Mouse (Mus musculus) forebrain, postnatal 0 days (tissue): ENCODE data around the gene Itga7. TPM values are rescaled to one million over a fixed set of nuclear protein-coding genes. Genes with fewer than 3 reads are reported as not detected.
A peak's percentile ranks its signal among the peaks of the same experiment; 100 is the strongest.

ENCODE experiments used
- ATAC-seq: fragments of 200-750 bp; cut with Nextera tagmentation; 2 replicates; pipeline ENCODE4 v1.8.0; 2017; ENCODE audit warnings: mild to moderate bottlenecking, moderate library complexity
- DNase-seq: peaks from one replicate; pipeline ENCODE4 v3.0.0-alpha.2; 2015
- H3K27ac ChIP-seq: fragments of 300-500 bp; sonication (generic); 2 replicates; pipeline ENCODE4 v1.5.1; 2014; ENCODE audit warnings: low read depth, mild to moderate bottlenecking, antibody characterized with exemption, low read length, moderate library complexity, mixed read lengths
- H3K27me3 ChIP-seq: fragments of 300-500 bp; sonication (generic); 2 replicates; pipeline ENCODE4 v1.6.1; 2014; ENCODE audit warnings: mild to moderate bottlenecking, low read length, mixed read lengths; ENCODE audit not compliant: insufficient read depth
- H3K36me3 ChIP-seq: fragments of 300-500 bp; sonication (generic); 2 replicates; pipeline ENCODE4 v1.6.1; 2014; ENCODE audit warnings: mild to moderate bottlenecking, moderate library complexity; ENCODE audit not compliant: insufficient read depth
- H3K4me1 ChIP-seq: fragments of 300-500 bp; sonication (generic); 2 replicates; pipeline ENCODE4 v1.6.1; 2014; ENCODE audit warnings: antibody characterized with exemption; ENCODE audit not compliant: insufficient read depth
- H3K4me2 ChIP-seq: fragments of 300-500 bp; sonication (generic); 2 replicates; pipeline ENCODE4 v1.6.1; 2014; ENCODE audit warnings: low read depth, mild to moderate bottlenecking, moderate library complexity
- H3K4me3 ChIP-seq: fragments of 300-500 bp; sonication (generic); 2 replicates; pipeline ENCODE4 v1.5.1; 2014; ENCODE audit warnings: low read depth, low read length, mixed read lengths
- H3K9ac ChIP-seq: fragments of 300-500 bp; sonication (generic); 2 replicates; pipeline ENCODE4 v1.6.1; 2014; ENCODE audit warnings: mild to moderate bottlenecking
- H3K9me3 ChIP-seq: fragments of 300-500 bp; sonication (generic); 2 replicates; pipeline ENCODE4 v1.6.1; 2016; ENCODE audit warnings: low read length
- CTCF ChIP-seq: sonication (generic); IDR thresholded peaks from 2 replicates; pipeline ENCODE4 v1.5.1; 2016; ENCODE audit warnings: antibody characterized with exemption, control low read depth, low read depth
- WGBS: fragments of 180-500 bp; shearing (Covaris S2); extraction: QIAGEN DNeasy Blood & Tissue Kit; methylation state at CpG from one replicate; pipeline ENCODE4 v1.1.7; 2014; 5-methylcytosine and 5-hydroxymethylcytosine counted together
- polyA plus RNA-seq: library from polyadenylated mRNA; unstranded; fragments of >200 nt; fragmentation: Nextera tagmentation; extraction: Ambion mirVana; gene quantifications from 2 replicates; pipeline ENCODE4 v1.2.1, GENCODE M21; 2015
- total RNA-seq: library from RNA; depleted of rRNA; stranded (reverse); fragments of >200 nt; gene quantifications from 2 replicates; pipeline ENCODE4 v1.2.3, GENCODE M21; 2014; rRNA removed

The Itga7 gene
- total RNA-seq (7.7 and 12.7 TPM in 2 replicates), polyA plus RNA-seq (5.8 and 7.7 TPM in 2 replicates)

DNA sequence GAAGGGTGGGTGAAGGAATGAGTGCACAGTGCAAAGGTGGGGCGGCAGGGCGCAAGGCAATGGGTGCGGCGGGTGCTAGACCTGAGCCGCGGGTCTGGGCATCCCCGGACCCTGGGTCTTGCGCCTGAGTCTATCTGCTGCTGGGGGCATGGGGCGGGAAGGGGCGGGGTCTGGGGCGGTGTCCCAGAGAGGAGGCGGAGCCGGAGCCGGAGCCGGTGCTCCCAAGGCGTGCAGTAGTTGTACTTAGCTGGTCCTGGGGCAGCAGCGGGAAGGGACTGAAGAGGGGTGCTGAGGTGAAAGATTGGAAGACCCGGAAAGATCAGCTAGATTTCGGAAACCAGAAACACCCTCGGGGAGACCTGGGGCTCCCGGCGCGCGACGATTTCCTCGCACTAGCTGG is at the start of gene Itga7:
TSS of gene Itga7 (plus strand) at position 245 of the 400 bp plus-strand sequence.
- Histone ChIP-seq H3K27me3 (peaks cover 31% of the 10 kb centered on the region), H3K27ac (no peak within 1 kb of the TSS), H3K9ac (peak within 1 kb of the TSS; percentile 51), H3K4me3 (peak within 1 kb of the TSS; percentile 45), H3K4me2 (peak within 1 kb of the TSS; percentile 78), H3K9me3 (no peaks in the 10 kb centered on the region), H3K4me1 (no peaks in the 10 kb centered on the region), H3K36me3 (no peaks in the 10 kb centered on the region)
- ATAC-seq (peak; percentile 71), DNase-seq (no peak)
- under 1% methylated on average over 26 of the region's 26 CpGs for WGBS
- no peak for TF ChIP-seq CTCF

DNA sequence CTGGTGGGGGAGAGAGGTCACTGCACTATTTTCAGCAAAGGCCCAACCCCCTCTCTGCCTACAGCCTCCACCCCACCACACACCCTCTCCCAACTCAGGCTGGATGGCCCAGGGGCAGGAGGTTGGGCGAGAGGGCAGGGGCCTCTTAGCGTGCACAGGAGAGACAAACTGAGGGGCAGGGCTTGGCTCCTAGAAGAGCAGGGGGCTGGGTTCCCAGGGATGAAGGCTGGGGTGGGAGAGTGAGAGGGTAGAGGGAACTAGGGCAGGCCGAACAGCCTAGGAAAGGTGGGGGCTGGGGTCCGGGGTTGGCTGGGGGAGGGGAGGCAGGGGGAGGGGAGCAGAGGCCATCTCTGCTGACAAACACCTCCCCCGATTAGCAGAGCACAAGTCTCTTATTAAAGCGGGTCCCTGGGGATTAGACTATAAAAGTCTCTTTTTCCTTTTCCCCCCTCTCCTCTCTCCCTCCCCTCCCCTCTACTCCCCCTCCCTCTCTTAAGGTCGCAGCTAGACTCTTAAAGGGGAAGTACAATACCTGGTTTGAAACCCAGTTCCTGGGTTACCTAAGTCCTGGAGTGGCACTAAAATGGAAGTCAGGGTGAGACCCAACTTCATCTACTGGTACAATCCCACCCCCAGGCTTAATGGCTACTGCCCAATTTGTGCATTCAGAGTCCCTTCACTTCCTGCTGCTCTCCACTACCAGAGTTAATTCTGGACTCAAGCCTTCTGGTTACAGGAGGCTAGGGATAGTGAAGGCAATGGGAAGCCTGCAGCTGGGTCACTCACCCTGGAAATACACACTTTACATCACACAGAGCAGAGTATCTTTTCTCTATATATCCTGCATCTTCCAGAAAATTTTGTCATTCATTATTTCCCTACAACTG is 44.4 kb upstream of the Itga7 start:
- 0 out of 2 replicates have a peak overlapping the region, but pooled peaks have one; percentile 15 for H3K27ac ChIP-seq
- DNase-seq (no peak), ATAC-seq (0 out of 2 replicates have a peak, but pooled peaks have one; percentile 10)
- peak overlapping the region; percentile 82 for H3K4me2 ChIP-seq
- no peaks in the 10 kb centered on the region for H3K9me3 ChIP-seq
- peak overlapping the region; percentile 33 for H3K4me3 ChIP-seq
- 4% methylated on average over 7 of the region's 7 CpGs for WGBS
- TF ChIP-seq CTCF = no peak
- peaks cover 13% of the 10 kb centered on the region; the same call in 1 of the 2 replicates for H3K36me3 ChIP-seq
- peak overlapping the region; percentile 39 for H3K9ac ChIP-seq
- H3K27me3 ChIP-seq = no peaks in the 10 kb centered on the region
- H3K4me1 ChIP-seq = peaks cover 18% of the 10 kb centered on the region

DNA sequence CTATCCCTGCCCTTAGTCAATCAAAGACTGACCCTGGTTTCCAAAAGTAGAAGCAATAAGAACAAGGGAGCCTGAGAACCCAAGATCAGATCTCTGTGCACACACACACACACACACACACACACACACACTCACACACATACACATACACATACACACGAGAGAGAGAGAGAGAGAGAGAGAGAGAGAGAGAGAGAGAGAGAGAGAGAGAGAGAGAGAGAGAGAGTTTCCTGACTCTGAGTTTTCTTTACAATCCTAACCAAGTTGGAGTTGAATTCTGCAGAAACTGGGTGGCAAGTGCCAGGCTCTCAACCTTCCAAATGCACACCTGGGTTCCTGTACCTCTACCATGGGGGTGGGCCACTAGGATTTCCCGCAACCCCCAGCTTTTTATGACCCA is 43.8 kb upstream of the Itga7 start:
- DNase-seq (no peak), ATAC-seq (no peak)
- WGBS = 0% methylated on average over 1 of the region's 2 CpGs

DNA sequence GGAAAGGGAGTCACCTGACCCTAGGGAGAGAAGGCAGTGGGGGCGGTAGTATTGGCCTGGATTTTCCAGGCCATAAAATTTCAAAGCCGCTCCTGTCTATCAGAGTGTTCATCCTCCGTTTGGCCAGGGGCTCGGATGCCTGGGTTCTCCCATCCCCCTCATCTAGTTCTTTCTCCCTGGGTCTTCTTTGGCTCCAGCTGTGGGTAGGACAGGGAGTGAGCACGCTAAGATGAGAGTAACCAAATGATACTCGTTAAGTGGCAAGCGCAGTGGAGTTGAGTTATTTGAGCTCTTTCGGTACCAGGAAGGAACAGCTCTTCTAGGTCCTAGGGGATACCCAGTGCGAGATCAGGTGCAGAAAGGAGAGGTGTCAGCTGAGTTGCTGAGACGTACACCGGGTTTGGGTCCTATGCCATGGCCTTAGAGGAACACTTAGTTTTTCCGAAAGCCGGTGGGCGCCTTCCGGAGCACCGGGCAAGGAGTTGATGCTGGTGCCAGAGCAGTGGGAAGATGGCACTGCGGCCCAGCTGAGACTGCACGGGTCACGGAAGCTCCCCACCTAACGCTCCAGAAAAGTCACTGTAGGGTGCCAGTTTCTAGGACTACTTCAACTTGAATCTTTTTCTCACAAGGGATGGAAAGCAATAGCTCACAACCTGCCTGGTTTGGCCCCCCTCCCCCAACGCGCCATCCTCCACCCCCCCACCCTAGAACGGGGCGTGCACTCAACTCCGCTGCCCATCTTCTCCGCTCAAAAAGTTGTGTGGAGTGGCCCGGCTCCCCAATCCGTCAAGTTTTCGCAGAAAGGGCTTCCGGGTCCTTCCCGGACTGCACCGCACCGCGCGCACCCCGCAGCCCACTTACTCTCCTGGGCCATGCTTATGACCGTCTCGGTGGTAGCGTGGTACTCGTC is 43.0 kb upstream of the Itga7 start:
- TF ChIP-seq CTCF = no peak
- Histone ChIP-seq H3K27ac (peak overlapping the region; percentile 89), H3K4me3 (peak overlapping the region; percentile 86), H3K4me2 (peak overlapping the region; percentile 82), H3K4me1 (peaks cover 18% of the 10 kb centered on the region), H3K27me3 (no peaks in the 10 kb centered on the region), H3K9me3 (no peaks in the 10 kb centered on the region), H3K36me3 (peaks cover 7% of the 10 kb centered on the region; the same call in 1 of the 2 replicates), H3K9ac (peak overlapping the region; percentile 72)
- no peak for DNase-seq
- WGBS = 3% methylated on average over 40 of the region's 40 CpGs
- ATAC-seq = no peak; the same call in 1 of the 2 replicates

More for the DNA sequence above, 43.8 kb upstream of the Itga7 start:
- Histone ChIP-seq H3K4me2 (peak overlapping the region; percentile 82), H3K36me3 (peaks cover 11% of the 10 kb centered on the region; the same call in 1 of the 2 replicates), H3K9me3 (no peaks in the 10 kb centered on the region), H3K4me1 (peaks cover 18% of the 10 kb centered on the region), H3K27ac (no peak overlapping the region), H3K27me3 (no peaks in the 10 kb centered on the region), H3K4me3 (peak overlapping the region; percentile 86), H3K9ac (no peak overlapping the region)
- no peak for TF ChIP-seq CTCF

DNA sequence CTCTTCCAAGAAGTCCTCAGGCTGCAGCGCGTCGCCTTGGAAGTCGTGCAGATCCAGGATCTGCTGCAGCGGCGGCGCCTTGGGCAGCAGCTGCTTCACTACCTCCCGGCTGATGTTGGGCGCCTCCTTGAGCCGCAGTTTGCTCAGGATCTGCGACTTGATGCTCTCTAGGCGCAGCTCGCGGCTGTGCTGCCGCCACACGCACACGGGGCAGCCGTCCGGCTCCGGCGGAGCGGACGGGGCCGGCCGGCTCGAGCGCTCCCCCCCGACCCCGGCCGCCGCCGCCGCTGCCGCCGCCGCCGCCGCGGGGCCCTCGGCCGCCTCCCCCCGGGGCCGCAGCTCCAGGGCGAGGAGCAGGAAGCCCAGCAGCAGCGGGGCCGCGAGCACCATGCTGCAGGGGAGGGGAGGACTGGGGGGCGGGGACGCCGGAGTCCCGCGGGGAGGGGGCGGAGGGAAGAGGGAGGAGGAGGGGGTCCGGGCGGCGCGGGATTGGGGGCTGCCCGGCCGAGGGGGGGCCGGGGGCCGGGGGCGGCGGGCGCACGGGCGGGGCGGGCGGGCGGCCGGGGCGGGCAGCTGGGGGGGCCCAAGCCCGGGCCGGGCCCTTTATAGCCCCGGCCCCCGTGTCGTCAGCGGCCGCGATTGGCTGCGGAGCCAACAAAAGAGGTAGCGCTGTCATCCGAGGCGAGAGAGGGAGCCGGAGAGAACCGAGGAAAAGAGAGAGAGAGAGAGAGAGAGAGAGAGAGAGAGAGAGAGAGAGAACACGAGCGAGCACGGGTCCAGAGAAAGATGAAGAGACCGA is 42.1 kb upstream of the Itga7 start, which contains the start of gene Gdf11:
TSS of gene Gdf11 (minus strand) at position 423 of the 799 bp plus-strand sequence.
- Histone ChIP-seq H3K9ac (peak within 1 kb of the TSS; percentile 72), H3K4me3 (peak within 1 kb of the TSS; percentile 86), H3K4me1 (peaks cover 18% of the 10 kb centered on the region), H3K4me2 (peak within 1 kb of the TSS; percentile 82), H3K36me3 (peaks cover under 1% of the 10 kb centered on the region; the same call in 1 of the 2 replicates), H3K9me3 (no peaks in the 10 kb centered on the region), H3K27ac (peak within 1 kb of the TSS; percentile 89), H3K27me3 (no peaks in the 10 kb centered on the region)
- ATAC-seq (peak; percentile 88), DNase-seq (peak; percentile 91)
- WGBS = 1% methylated on average over 79 of the region's 89 CpGs
- peak; percentile 12; the same call in 1 of the 2 replicates for TF ChIP-seq CTCF

DNA sequence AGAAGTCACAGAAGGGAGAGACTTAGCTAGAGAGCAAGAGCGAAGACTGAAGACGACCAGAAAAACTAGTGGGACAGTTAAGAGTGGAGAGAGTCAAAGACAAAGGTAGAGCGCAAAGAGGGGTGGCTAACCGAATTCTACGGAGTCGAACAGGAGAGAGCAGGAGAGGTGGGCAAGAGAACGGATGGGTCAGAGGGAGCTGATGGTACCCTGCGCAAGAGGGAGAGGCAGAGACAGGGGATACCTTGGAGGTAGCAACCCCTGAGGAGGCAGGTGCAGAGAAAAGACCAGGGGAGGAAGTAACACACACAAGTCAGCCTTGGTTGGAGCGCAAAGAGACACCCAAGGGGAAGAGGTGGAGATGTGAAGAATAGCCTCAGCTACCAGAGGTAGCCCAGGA is 41.4 kb upstream of the Itga7 start:
- Histone ChIP-seq H3K4me3 (peak overlapping the region; percentile 86), H3K4me2 (peak overlapping the region; percentile 82), H3K9ac (peak overlapping the region; percentile 72), H3K27ac (peak overlapping the region; percentile 89), H3K9me3 (no peaks in the 10 kb centered on the region), H3K27me3 (no peaks in the 10 kb centered on the region), H3K4me1 (peaks cover 18% of the 10 kb centered on the region), H3K36me3 (no peaks in the 10 kb centered on the region)
- TF ChIP-seq CTCF = no peak
- ATAC-seq (no peak; the same call in 1 of the 2 replicates), DNase-seq (no peak)
- WGBS = 7% methylated on average over 9 of the region's 9 CpGs
